Mouse (Mus musculus) embryo, embryonic 11.5 days (tissue): ENCODE measurements around the gene Ier2.
"Not testable (repeated sequence)": the region's sequence is repeated elsewhere in the genome, so short reads cannot be mapped to it uniquely, and the experiment has no call there.

Source experiments
- DNase-seq: peaks from one replicate; pipeline ENCODE4 v3.0.0-alpha.2; 2012; ENCODE audit warnings: low read depth, low spot score

Ier2 gene

GRCm38 (mm10) chr8:84698288-84698687, 35.6 kb upstream of the Ier2 start:
- DNase-seq: no peak

GRCm38 (mm10) chr8:84697166-84698130, 34.8 kb upstream of the Ier2 start:
- no peak for DNase-seq

GRCm38 (mm10) chr8:84695140-84695539, 32.5 kb upstream of the Ier2 start:
- DNase-seq: no peak

- no peak for DNase-seq
Measured at GRCm38 (mm10) chr8:84693332-84693731, 30.7 kb upstream of the Ier2 start.

GRCm38 (mm10) chr8:84689091-84689915, 26.7 kb upstream of the Ier2 start:
- peak; percentile 81 for DNase-seq

- DNase-seq: peak; percentile 82
Measured at GRCm38 (mm10) chr8:84687705-84688100, 25.1 kb upstream of the Ier2 start, which contains the start of gene Nacc1. Gene Nacc1, minus strand, starts transcription at chr8:84687862.

GRCm38 (mm10) chr8:84687003-84687704, 24.5 kb upstream of the Ier2 start:
- no peak for DNase-seq

GRCm38 (mm10) chr8:84686191-84687002, 23.7 kb upstream of the Ier2 start, which contains the start of gene Trmt1:
Gene Trmt1, plus strand, starts transcription at chr8:84686307.
- DNase-seq: no peak

- DNase-seq: no peak
Measured at GRCm38 (mm10) chr8:84684537-84684936, 21.9 kb upstream of the Ier2 start.

GRCm38 (mm10) chr8:84682257-84682656, 19.6 kb upstream of the Ier2 start:
- DNase-seq: no peak

- DNase-seq: no peak
Measured at GRCm38 (mm10) chr8:84681476-84681875, 18.8 kb upstream of the Ier2 start.

- DNase-seq: no peak
Measured at GRCm38 (mm10) chr8:84677305-84677704, 14.7 kb upstream of the Ier2 start.

GRCm38 (mm10) chr8:84670295-84671006, 7.8 kb upstream of the Ier2 start:
- not testable (repeated sequence) for DNase-seq

- DNase-seq: no peak
Measured at GRCm38 (mm10) chr8:84668731-84669485, 6.3 kb upstream of the Ier2 start.

- DNase-seq: no peak
Measured at GRCm38 (mm10) chr8:84668081-84668480, 5.4 kb upstream of the Ier2 start.

- no peak for DNase-seq
Measured at GRCm38 (mm10) chr8:84665385-84665893, 2.8 kb upstream of the Ier2 start.

- no peak for DNase-seq
Measured at GRCm38 (mm10) chr8:84664566-84665384, 2.1 kb upstream of the Ier2 start.
